Mouse (Mus musculus) embryo, embryonic 9.5 days (tissue): Measurements from ENCODE around the gene Scn4b.

Experiments used
- DNase-seq: peaks from one replicate; pipeline ENCODE4 v3.0.0-alpha.2; 2017; ENCODE audit errors: extremely low spot score

Scn4b gene

GRCm38 (mm10) chr9:45138191-45139032, at the start of gene Scn4b:
Gene Scn4b (plus strand): TSS chr9:45138395.
- peak; percentile 49 for DNase-seq

- no peak for DNase-seq
Measured at GRCm38 (mm10) chr9:45090811-45091210, 47.4 kb upstream of the Scn4b start.

- DNase-seq = no peak
Measured at GRCm38 (mm10) chr9:45092641-45093040, 45.6 kb upstream of the Scn4b start.

DNA sequence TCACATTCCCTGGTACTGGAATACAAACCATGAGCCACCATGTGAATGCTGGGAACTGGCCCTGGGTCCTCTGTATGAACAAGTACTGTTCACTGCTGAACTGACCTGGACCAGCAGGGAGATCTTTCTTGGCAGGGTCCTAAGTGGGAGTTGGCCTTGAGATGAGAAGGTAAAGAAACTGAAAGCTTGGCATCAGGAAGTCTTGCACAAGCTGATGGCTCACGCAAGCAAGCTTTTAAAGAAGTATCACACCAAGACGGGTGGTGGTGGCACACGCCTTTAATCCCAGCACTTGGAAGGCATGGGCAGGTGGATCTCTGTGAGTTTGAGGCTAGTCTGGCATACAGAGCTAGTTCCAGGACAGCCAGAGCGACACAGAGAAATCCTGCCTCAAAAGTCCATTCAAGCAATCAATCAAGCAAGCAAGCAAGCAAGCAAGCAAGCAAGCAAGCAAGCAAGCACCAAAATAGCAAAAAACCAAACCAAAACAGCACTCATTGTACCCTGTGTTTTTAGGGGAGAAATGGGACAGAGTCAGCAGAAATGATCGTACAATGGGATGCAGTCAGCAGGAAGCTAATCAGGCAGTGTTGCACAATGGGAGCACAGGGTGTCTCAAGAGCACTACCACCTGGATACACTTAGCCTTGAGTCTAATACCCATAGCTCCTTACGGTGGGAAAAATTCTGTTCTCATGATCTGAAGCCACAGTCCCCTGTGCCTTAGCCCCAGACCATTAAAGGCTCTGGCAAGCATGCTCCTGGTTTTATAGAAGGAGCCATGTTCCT, 42.9 kb upstream of the Scn4b start:
- no peak for DNase-seq

DNA sequence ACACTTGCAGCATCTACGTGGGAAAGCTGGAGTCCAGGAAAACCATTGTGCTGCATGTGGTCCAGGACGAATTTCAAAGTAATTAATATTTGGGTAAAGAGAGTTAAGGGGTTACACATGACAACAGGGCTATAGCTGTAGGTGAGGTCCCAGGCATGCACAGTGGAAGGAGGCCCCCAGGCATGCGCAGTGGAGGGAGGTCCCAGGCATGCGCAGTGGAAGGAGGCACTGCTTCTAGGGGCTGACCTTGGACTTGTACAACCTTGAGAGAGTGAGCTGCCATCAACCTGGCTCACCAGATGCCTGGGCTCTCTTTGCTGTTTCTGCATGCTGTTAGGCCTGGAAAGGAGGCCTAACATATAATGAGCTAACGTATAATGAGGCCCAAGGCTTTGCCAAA, 40.3 kb upstream of the Scn4b start:
- DNase-seq = no peak

DNA sequence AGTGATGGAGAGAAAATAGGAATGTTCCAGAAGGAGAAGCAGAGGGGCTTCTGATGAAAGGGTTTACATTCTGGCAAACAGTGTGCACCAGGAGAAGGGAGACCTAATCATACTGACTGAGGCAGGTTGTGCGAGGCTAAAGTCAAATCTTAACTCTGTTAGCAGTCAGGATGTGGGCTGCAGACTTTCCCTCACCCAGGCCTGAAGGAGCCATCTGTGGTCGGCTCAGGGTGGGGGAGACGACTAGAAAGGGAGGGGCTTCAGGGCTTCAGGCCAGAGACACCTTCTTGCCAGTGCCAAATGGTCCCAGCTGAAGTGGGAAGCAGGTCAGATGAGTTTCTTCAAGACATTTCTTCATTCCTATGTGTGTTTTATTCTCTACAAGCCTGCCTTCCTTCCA, 39.8 kb upstream of the Scn4b start:
- no peak for DNase-seq

- no peak for DNase-seq
Measured at GRCm38 (mm10) chr9:45102528-45102927, 35.7 kb upstream of the Scn4b start.

DNA sequence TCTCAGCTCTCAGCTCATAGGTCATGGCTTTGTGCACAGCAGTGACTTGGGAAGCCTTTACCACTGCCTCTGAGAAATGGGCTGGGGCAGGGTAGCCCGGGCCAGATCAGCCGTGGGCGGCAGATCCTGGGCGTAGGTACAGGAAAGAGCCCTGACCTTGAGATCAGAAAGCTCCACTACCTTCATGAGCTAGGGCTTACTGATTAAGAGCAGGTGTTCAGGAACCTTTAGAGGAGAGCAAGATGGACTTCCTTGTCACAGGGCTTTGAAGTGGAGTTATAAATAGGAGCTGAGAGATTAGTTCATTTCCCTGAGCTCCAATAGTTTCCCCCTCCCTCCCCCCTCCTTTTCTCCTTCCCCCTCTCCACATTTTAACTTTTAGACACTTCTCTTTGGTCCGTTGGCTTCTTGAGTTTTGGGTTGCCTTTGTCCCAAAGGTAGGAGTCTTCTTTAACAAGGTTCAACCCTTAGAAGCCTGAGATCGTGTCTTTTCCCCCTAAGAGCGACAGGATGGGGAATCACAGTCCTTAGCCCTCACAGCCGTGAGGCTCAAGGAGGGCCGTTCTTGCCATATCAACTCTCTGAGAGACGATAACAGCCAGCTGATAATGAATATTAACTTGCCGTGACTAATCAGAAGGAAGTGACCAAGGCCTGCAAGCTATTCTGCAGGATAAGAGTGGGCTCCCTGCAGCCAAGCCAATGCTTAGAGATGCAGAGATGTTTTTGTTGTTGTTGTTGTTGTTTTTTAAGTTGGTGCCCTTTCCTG, 34.8 kb upstream of the Scn4b start:
- no peak for DNase-seq

DNA sequence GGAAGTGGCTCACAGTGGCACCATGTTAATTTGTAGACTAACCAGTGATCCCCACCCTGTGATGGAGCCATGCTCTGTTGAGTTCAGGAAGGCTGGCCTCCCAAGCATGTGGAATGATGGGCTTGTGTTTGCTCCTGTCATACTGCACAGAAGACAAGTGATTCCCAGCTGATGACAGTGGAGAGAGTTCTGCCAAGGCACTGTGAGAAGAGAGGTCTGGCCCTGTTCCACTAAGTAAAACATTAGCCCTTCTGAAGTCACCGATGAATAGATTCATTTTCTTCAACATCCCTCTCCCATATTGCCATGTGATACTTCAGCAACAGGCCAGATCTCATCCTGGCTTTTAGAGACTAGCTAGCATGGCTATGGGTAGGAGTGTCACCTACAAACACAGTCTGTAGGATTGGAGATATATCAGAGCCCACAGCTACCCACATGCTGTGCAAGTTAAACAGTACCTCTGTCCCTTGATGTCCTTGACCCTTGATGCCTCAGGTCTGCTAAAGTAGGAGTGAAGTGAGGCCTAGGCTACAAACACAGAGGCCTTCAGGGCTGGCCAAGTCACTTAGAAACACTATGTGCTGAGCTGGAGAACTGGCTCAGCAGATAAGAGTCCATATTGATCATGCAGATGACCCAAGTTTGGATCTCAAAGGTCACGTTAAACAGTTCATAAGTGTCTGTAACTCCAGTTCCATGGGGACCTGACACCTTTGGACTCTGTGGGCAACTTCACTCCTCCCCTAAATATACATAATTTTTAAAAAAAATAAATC, 32.4 kb upstream of the Scn4b start:
- DNase-seq = no peak

DNA sequence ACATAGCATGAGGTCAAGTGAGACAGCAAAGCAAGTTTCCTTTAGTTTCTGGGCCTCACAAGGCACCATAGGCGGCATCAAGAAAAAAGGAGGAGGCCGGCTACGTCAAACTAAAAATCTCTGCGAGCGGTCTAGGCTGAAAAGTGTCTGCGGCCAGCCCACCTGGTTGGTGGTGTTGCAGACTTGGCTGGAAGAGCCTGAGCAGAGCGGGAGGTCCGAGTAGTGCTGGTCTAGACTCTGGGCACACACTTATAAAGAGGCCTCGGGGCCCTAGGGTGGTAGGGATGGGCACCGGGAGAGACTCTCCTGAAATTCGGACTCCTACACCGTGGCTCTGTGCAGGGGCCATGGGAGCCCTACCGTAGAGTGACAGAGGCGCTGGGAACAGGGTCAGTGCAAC, 22.5 kb upstream of the Scn4b start:
- peak; percentile 60 for DNase-seq

DNA sequence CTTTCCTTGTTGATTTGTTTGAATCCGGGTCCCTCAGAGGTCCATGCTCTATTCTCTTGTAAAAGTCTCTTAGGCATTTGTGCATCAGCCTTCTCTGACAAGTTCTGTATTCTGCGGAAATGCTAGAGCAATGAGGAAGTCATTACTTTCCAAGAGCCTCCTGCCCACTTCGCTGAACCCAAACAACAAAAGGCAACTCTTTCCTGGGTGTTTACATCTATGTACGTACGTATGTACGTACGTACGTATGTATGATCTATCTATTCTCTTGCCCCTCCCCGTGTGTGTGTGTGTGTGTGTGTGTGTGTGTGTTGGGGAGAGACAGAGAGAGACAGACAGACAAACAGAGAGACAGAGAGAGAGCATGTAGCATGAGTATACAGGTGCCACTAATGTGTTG, 21.4 kb upstream of the Scn4b start:
- DNase-seq = no peak

DNA sequence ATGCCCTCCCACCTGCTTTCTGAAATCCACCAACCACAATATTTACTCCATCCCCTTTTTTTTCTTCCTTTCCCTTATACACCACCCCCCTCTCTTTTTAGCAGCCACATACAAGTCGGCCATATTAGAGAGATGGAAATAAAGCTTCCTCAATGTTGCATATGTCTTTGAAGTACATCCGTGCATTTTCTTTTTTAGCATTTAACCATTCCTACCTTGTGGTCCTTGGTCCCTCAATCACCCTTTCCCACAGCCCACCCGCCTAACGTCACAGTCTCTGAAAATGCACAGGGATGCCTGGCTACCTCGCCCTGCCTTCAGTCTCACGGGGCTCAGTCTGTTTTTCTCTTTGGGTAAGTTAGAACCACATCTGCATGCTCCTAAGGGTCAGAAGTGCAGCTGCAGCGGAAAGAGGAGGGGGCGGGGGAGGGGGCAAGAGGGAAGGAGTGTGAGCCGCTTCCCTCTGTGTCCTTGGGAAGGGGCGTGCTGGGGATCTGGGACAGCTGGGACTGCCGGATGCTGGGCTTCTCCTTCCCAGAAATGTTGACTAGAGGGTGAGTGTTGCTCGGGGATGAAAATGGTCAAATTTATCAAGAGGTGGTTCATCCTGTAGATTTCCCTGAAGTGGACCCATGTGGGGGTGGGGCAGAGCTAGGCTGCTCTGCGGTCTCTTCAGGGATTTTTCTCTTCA, 20.3 kb upstream of the Scn4b start, which contains the start of gene Scn2b:
Gene Scn2b, plus strand, starts transcription at position 42 of the 691 bp plus-strand sequence.
- peak; percentile 58 for DNase-seq

GRCm38 (mm10) chr9:45118552-45118951, 19.6 kb upstream of the Scn4b start:
- no peak for DNase-seq

DNA sequence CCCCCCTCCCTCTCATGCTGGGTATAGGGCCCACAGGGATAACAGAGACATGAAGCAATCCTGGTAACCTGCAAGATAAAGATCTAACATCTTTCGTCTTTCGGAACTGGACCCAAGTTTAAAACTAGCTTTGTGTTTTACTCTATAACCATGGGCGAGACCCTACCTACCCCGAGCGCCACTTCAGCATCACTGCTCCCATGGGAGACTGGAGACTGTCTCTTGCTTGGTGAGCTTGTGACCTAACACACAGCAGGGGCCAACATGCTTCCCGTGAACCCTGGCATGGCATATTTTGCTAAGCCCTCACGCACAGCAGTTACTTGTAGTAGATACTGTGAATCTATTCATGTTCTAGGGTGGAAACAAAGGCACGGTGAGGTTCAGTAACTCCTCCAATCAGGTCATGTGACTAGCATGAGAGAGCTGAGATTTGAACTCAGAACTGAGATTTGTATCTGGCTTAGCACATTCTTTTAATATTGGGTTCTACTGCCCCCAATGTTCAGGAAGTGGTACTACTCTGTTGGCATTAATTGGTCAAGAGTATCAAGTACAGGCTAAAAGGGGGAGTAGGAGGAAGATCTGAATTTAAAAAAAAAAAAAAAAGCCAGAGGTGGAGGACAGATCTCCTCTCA, 18.8 kb upstream of the Scn4b start:
- no peak for DNase-seq

GRCm38 (mm10) chr9:45119954-45120530, 18.2 kb upstream of the Scn4b start:
- no peak for DNase-seq

DNA sequence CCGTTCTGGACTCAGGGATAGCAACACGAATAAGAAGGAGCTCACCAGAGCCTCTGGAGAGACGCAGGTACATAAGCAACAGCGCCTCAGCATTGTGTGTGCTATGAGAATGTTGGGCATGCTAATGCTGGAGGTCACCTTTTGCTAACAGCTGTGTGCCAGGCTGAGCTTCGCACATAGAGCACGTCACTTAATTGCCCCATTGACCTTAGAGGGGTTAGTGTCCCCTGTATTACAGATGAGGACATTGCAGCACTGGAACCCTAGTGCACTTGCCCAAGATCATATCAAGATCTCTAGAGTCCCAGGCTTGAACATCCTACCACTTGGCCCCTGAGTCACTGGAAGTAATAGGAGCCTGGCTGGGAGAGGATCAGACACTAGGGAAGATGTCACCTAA, 17.6 kb upstream of the Scn4b start:
- DNase-seq = no peak

- no peak for DNase-seq
Measured at GRCm38 (mm10) chr9:45121001-45121400, 17.2 kb upstream of the Scn4b start.

DNA sequence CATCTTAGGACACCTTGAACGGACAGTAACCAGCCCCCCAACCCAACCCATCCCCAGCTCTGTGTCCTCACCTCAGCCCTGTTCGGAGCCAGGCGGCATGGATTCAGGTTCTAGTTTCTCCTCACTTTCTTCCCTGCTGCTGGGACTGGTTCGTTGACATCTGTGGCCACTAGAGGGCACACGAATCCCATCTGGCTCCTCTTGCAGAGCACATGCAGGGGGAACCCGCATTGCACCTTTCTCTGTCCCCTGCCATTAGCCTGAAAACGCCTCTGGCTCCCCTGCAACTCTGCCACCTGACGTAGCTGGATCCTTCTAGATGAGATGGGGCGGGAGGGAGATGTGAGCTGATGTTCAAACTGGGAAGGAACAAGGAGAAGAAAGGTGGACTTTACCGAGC, 16.4 kb upstream of the Scn4b start:
- DNase-seq = peak; percentile 75

GRCm38 (mm10) chr9:45122209-45122761, 15.9 kb upstream of the Scn4b start:
- no peak for DNase-seq

- no peak for DNase-seq
Measured at GRCm38 (mm10) chr9:45125211-45125610, 13.0 kb upstream of the Scn4b start.
